Comparison of ENCODE assay signal across 16 mouse cellular contexts in the genomic region with DNA sequence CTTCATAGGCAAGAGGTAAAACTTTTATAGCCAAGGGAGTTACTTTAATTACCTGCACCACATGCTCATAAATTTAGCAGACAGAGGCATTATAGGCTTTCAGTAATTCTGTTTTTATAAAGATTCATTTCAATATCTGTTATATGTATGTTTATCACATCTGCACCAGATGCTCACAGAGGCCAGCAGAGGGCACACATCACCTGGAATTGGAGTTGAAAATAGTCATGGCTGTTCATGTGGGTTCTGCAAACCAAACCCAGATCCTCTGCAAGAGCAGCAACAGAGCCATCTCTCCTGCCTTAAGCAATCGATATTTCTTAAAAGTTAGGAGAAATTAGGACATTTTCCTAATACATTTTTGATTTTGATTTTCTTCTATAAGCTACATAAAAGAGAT.
DNase-seq lines count a peak whose midpoint lies in the region; ATAC-seq and TF ChIP-seq lines count a peak whose summit lies in the region.
"Had no signal": no experiment of that assay in that cellular context is flagged by ENCODE, and none has a peak within 500 bp of the region (broad histone marks: within the 10 kb centered on the region; RNA-seq: fewer than 3 reads in every experiment).

No protein-coding gene starts in this region.

- no peaks in the 10 kb centered on the region for H3K9me3 ChIP-seq in E14TG2a.4 (ENCODE audit: low read length)
- no peaks in the 10 kb centered on the region for H3K9me3 ChIP-seq in heart, embryonic 12.5 days (replicated peaks)
- H3K9me3 ChIP-seq: intestine, embryonic 15.5 days; limb, embryonic 10.5 days had no signal

- ATAC-seq in heart, embryonic 12.5 days (ENCODE audit: insufficient number of reproducible peaks, low FRiP score), result no peak
- ATAC-seq: intestine, embryonic 15.5 days had no signal

- no peak overlapping the region for H3K9ac ChIP-seq in heart, embryonic 12.5 days
- H3K9ac ChIP-seq: intestine, embryonic 15.5 days; liver, embryonic 14.5 days had no signal

- no peaks in the 10 kb centered on the region for H3K4me1 ChIP-seq in E14TG2a.4 (replicated peaks; ENCODE audit: low read depth, low read length)
- H3K4me1 ChIP-seq in heart, embryonic 12.5 days (replicated peaks), result no peaks in the 10 kb centered on the region
- H3K4me1 ChIP-seq: intestine, embryonic 15.5 days; limb, embryonic 10.5 days had no signal

- H3K4me2 ChIP-seq in heart, embryonic 12.5 days, result no peak overlapping the region
- H3K4me2 ChIP-seq: intestine, embryonic 15.5 days had no signal

- 68% methylated on average over 1 of the region's 1 CpGs for WGBS in heart, embryonic 12.5 days

- TF ChIP-seq CTCF in E14TG2a.4 (conservative IDR thresholded peaks at IDR 0.05; ENCODE audit: low read length), result peak; percentile 27

- peak; percentile 3 to 42 for DNase-seq in kidney, postnatal 36 days
- DNase-seq in kidney, postnatal 14 days, result no peak
- DNase-seq in 416B (ENCODE audit: low read depth), result peak; percentile 12
- DNase-seq in embryo, embryonic 10.5 days (ENCODE audit: low spot score), result peak; percentile 12
- DNase-seq in adrenal gland, postnatal 36 days, result no peak
- DNase-seq: adrenal gland, adult 2 months; cerebellum, postnatal 25 days; gastrocnemius, adult 2 months; heart, adult 2 months; lung, postnatal 10 days; thymus, adult 2 months had no signal

- H3K36me3 ChIP-seq in E14TG2a.4 (ENCODE audit: insufficient read depth, low read length), result no peaks in the 10 kb centered on the region
- no peaks in the 10 kb centered on the region for H3K36me3 ChIP-seq in heart, embryonic 12.5 days
- H3K36me3 ChIP-seq: intestine, embryonic 15.5 days; limb, embryonic 10.5 days had no signal

- no peak overlapping the region for H3K27ac ChIP-seq in heart, embryonic 12.5 days (ENCODE audit: poor library complexity, severe bottlenecking)
- H3K27ac ChIP-seq: gastrocnemius, adult 2 months; heart, adult 2 months; intestine, embryonic 15.5 days; limb, embryonic 10.5 days; liver, embryonic 14.5 days had no signal

- no peaks in the 10 kb centered on the region for H3K27me3 ChIP-seq in E14TG2a.4 (ENCODE audit: insufficient read depth, low read length)
- H3K27me3 ChIP-seq in heart, embryonic 12.5 days (replicated peaks), result no peaks in the 10 kb centered on the region
- H3K27me3 ChIP-seq: intestine, embryonic 15.5 days had no signal

- H3K4me3 ChIP-seq in E14TG2a.4 (replicated peaks; ENCODE audit: low read length), result no peak overlapping the region
- no peak overlapping the region for H3K4me3 ChIP-seq in heart, embryonic 12.5 days
- H3K4me3 ChIP-seq: gastrocnemius, adult 2 months; heart, adult 2 months; intestine, embryonic 15.5 days; limb, embryonic 10.5 days had no signal

Comparison
In these comparisons a context has a peak if more than half of its experiments do, and no peak if none do; other contexts are left out.
1. DNase-seq: peak in kidney, postnatal 36 days (2 of 2), 416B (single experiment) and embryo, embryonic 10.5 days (single experiment); none in kidney, postnatal 14 days (single experiment) and adrenal gland, postnatal 36 days (0 of 2).